1 mouse cellular context compared by ENCODE assay signal in the genomic region with DNA sequence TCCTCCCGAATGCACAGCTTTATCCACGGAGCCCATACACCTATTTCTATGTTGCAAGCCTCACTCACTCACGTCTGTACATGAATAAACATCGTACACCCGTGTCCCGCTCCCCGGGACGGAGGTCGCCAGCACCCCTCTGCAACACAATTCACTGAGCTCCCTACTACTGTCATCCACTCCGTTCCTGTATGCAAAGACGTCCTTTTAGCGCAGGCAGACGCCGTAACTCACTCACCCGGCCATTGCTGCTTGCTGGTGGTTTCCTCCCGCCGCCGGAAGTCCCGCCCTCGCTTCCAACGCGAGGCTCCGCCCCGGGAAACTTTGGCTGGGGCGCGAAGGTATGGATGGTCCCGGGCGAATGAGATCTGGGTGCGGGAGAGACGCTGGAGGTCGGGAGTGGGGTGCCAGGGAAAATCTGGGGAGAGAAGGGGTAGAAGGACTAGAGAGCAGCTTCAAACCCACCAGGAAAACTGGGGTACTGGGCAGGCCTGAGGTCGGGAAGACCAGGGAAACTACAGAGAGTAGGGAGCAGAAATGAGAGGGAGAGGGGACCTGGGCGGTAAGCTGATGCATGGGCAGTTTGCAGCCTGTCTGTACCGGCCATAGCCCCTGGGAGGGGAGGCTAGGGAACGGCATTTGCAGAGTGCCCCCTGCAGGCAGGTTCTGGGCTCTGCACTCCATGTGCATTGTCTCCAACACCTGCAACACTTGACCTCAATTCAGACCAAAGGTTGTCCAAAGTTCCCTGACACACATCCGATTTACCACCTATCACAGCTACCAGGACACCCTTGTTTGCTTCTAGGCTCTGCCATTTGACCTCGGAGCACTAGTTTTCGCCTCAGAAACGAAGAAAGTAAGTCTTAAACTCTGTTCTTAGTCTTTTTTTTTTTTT.
TF ChIP-seq lines count a peak whose summit lies in the region.

A gene (minus strand): TSS at position 284 of the 898 bp plus-strand sequence.

TF ChIP-seq in MEL, 35 proteins besides CTCF, POLR2A, EP300 and RAD21 (continued from another document):
- TF ChIP-seq USF2 (IDR thresholded peaks at IDR 0.05; ENCODE audit: borderline replicate concordance in 1 of 2, insufficient read depth in 1 of 2, low read depth in 1 of 2, low read length in 2 of 2) (no peak), MAZ (IDR thresholded peaks at IDR 0.05; ENCODE audit: low read depth, low read length) (0 out of 2 replicates have a peak, but pooled peaks have one; percentile 40), POLR2AphosphoS5 (IDR thresholded peaks at IDR 0.05; ENCODE audit: borderline replicate concordance, low read depth, low read length) (no peak), TBP (IDR thresholded peaks at IDR 0.05; ENCODE audit: low read depth, low read length) (peak; percentile 61), POLR2AphosphoS2 (IDR thresholded peaks at IDR 0.05; ENCODE audit: low read length) (peak; percentile 88), CHD2 (IDR thresholded peaks at IDR 0.05; ENCODE audit: low read length) (no peak), ZNF384 (IDR thresholded peaks at IDR 0.05; ENCODE audit: low read depth, low read length) (peak; percentile 71), NELFE (IDR thresholded peaks at IDR 0.05; ENCODE audit: low read depth, low read length) (peak; percentile 93), SIN3A (IDR thresholded peaks at IDR 0.05; ENCODE audit: low read length) (no peak; the same call in 1 of the 2 replicates), NRF1 (IDR thresholded peaks at IDR 0.05; ENCODE audit: insufficient read depth, low read depth, low read length, poor library complexity, severe bottlenecking) (no peak), ETS1 (IDR thresholded peaks at IDR 0.05; ENCODE audit: low read depth, low read length) (no peak), TCF12 (IDR thresholded peaks at IDR 0.05; ENCODE audit: low read depth, low read length) (0 out of 2 replicates have a peak, but pooled peaks have one; percentile 28), GATA1 (IDR thresholded peaks at IDR 0.05; ENCODE audit: low read depth, low read length) (no peak), E2F4 (IDR thresholded peaks at IDR 0.05; ENCODE audit: borderline replicate concordance, low read depth, low read length) (peak; percentile 18; the same call in 1 of the 2 replicates), HCFC1 (IDR thresholded peaks at IDR 0.05; ENCODE audit: low read depth, low read length) (peak; percentile 78), BHLHE40 (IDR thresholded peaks at IDR 0.05; ENCODE audit: borderline replicate concordance, low read depth, low read length) (no peak), JUND (IDR thresholded peaks at IDR 0.05; ENCODE audit: low read depth, low read length) (no peak), SMC3 (IDR thresholded peaks at IDR 0.05; ENCODE audit: low read depth, low read length) (peak; percentile 45), RCOR1 (IDR thresholded peaks at IDR 0.05; ENCODE audit: low read depth, low read length) (no peak; the same call in 1 of the 2 replicates), MAX (IDR thresholded peaks at IDR 0.05; ENCODE audit: low read length) (peak; percentile 81)
